Mouse (Mus musculus) limb, embryonic 10.5 days (tissue): Measurements from ENCODE around the gene Trmt44. TPM values are rescaled to one million over a fixed set of nuclear protein-coding genes. Genes with fewer than 3 reads are reported as not detected.

ENCODE experiments used
- DNase-seq: peaks from one replicate; pipeline ENCODE4 v3.0.0-alpha.2; 2017; ENCODE audit warnings: low spot score
- H3K27ac ChIP-seq: fragments of 300-500 bp; sonication (generic); 2 replicates; pipeline ENCODE4 v1.5.1; 2016; ENCODE audit warnings: mild to moderate bottlenecking
- H3K27me3 ChIP-seq: fragments of 300-500 bp; sonication (generic); 2 replicates; pipeline ENCODE4 v1.6.1; 2016; ENCODE audit warnings: low read depth, mild to moderate bottlenecking; ENCODE audit not compliant: poor library complexity, severe bottlenecking
- H3K36me3 ChIP-seq: fragments of 300-500 bp; sonication (generic); 2 replicates; pipeline ENCODE4 v1.6.1; 2016; ENCODE audit warnings: mild to moderate bottlenecking, moderate library complexity
- H3K4me1 ChIP-seq: fragments of 300-500 bp; sonication (generic); 2 replicates; pipeline ENCODE4 v1.6.1; 2016
- H3K4me3 ChIP-seq: fragments of 300-500 bp; sonication (generic); 2 replicates; pipeline ENCODE4 v1.5.1; 2016; ENCODE audit warnings: mild to moderate bottlenecking, moderate library complexity
- H3K9me3 ChIP-seq: fragments of 300-500 bp; sonication (generic); replicated peaks from 2 replicates; pipeline ENCODE4 v1.6.1; 2016; ENCODE audit warnings: mild to moderate bottlenecking
- WGBS: fragments of 180-500 bp; shearing (Covaris S2); methylation state at CpG from one replicate; pipeline ENCODE4 v1.1.7; 2016; 5-methylcytosine and 5-hydroxymethylcytosine counted together
- polyA plus RNA-seq: library from polyadenylated mRNA; unstranded; fragments of >200 nt; fragmentation: Nextera tagmentation; extraction: Ambion mirVana; gene quantifications from 2 replicates; pipeline ENCODE4 v1.2.1, GENCODE M21; 2016

Trmt44 gene
- polyA plus RNA-seq, 1 experiment from 2014 or later = 10.6 TPM

DNA sequence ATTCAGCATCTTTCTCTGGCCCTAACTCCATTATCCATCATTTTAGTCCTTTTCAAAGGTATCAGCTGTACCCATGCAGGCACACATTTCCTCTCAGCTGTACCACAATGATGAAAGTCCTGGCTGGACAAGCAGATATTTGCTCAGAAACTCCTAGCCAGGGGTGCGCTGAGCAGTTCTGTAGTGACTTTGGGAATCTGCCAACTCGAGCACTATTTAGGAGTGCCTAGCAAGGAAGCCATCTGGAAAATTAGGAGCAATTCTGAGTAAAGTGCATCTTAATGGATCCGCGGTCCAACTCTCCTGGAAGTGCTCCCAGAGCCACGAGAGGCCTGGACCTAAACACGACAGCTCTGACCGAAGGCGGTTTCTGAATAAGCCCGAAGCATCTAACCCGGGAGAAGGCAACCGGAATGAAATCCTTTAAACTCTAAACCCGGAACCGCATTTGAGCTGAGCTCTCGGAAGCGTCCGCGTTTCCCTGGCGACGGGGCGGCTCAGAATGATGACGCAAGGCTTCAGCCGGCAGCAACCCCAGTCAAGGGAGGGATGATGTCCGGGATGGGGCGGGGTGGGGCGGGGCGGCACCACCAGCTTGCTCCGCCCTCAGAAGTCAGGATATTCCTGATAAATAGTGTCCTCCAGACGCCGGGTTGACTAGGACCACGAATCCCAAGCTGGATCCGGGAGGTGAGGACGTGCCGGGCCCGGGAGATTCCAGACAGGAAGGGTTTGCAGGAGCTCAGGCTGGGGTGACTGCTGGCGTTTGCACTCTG lies 7.8 kb upstream of the Trmt44 start, which contains the start of gene Acox3:
Gene Acox3, plus strand, starts transcription at position 596 of the 776 bp plus-strand sequence.
- no peaks in the 10 kb centered on the region for H3K36me3 ChIP-seq
- peak; percentile 94 for DNase-seq
- peaks cover 12% of the 10 kb centered on the region for H3K4me1 ChIP-seq
- 1% methylated on average over 35 of the region's 35 CpGs for WGBS
- H3K27ac ChIP-seq = peak within 1 kb of the TSS; percentile 67
- no peaks in the 10 kb centered on the region for H3K9me3 ChIP-seq
- H3K4me3 ChIP-seq = peak within 1 kb of the TSS; percentile 74
- no peaks in the 10 kb centered on the region for H3K27me3 ChIP-seq

DNA sequence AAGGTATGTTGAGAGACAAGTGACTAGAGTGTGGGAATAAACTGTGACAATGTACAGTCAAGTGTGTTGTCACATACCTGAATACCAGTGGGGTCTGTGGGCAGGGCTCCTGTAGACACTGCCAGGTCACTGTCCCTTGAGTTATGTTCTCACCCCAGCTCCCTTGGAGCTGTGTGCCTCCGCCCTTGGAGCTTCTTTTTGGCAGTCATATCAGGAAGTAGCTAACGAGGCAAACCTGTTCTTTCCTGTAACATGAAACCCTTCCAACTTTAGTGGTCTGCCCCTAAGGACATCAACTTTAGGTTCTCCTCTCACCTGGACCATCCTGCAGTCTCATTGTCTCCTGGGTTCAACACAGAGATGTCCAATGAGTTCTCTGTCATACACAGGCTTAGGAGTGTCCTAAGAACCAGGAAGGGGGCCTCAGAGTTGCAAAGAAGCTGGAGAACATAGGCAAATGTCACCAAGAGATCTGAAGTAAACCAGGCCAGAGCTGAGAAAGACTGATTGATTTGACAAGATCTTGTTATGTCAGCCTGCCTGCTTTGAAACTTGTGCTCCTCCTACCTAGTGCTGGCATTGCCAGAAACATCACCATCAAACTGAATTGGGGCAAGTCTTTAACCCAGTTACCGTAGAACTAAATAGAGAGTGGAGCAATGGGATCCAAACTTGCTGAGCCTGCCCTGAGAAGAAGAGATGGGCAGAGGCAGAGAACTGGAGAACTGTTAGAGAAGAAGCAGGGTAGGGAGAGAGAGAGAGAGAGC lies 5.5 kb upstream of the Trmt44 start:
- Histone ChIP-seq H3K27me3 (no peaks in the 10 kb centered on the region), H3K4me1 (peaks cover 14% of the 10 kb centered on the region), H3K36me3 (no peaks in the 10 kb centered on the region), H3K9me3 (no peaks in the 10 kb centered on the region), H3K4me3 (no peak overlapping the region), H3K27ac (no peak overlapping the region)
- no peak for DNase-seq
- 36% methylated on average over 3 of the region's 3 CpGs for WGBS

DNA sequence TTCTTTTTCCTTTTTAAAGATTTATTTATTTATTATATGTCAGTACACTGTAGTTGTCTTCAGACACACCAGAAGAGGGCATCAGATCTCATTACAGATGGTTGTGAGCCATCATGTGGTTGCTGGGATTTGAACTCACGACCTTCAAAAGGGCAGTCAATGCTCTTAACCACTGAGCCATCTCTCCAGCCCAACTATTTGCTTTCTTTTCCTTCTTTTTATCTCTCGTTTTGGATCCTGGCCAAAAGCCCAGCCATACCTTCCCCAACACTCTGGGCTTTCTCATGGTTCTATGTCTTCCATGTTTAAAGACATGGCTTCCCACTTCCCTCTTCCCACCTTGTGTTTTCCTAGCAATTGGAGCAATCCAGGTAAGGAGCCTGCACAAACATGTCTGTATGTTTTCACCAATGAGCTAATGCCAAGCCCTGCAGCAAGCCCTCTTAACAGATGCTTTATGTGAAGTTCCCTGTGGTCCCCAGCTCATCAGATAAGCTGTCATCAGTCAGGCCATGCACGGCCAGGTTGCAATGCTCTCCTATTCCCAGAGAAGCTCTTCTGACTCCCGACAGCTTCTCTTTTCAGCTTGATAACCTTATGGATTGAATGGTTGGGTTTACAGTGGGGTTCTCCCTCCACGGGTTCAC lies 4.5 kb upstream of the Trmt44 start:
- no peak overlapping the region for H3K4me3 ChIP-seq
- peaks cover 17% of the 10 kb centered on the region for H3K4me1 ChIP-seq
- 59% methylated on average over 5 of the region's 5 CpGs for WGBS
- no peak overlapping the region for H3K27ac ChIP-seq
- H3K27me3 ChIP-seq = no peaks in the 10 kb centered on the region
- no peak for DNase-seq
- no peaks in the 10 kb centered on the region for H3K36me3 ChIP-seq
- no peaks in the 10 kb centered on the region for H3K9me3 ChIP-seq

DNA sequence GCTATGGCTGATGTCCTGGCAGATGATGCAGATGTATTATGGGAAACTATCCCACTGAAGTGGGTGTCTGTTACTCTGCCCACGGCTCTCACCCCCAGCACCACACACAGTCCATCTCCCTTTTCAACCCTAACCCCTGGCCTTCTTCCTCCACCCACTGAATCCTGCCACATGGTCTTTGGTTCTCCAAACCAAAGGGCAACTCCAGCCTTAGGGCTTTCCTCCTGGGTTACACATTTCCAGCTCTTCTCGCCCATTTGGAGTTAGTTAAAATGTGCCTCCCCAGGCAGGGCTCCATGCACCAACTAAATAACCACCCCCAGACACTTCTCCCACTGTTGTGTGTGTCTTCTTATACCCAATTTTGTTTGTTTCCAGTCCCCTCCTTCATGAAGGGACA lies 3.5 kb upstream of the Trmt44 start:
- no peaks in the 10 kb centered on the region for H3K27me3 ChIP-seq
- H3K4me1 ChIP-seq = peaks cover 19% of the 10 kb centered on the region
- no peak overlapping the region for H3K27ac ChIP-seq
- no peak overlapping the region for H3K4me3 ChIP-seq
- H3K9me3 ChIP-seq = no peaks in the 10 kb centered on the region
- DNase-seq = no peak
- peaks cover 4% of the 10 kb centered on the region for H3K36me3 ChIP-seq
- WGBS = 74% methylated on average over 2 of the region's 2 CpGs

DNA sequence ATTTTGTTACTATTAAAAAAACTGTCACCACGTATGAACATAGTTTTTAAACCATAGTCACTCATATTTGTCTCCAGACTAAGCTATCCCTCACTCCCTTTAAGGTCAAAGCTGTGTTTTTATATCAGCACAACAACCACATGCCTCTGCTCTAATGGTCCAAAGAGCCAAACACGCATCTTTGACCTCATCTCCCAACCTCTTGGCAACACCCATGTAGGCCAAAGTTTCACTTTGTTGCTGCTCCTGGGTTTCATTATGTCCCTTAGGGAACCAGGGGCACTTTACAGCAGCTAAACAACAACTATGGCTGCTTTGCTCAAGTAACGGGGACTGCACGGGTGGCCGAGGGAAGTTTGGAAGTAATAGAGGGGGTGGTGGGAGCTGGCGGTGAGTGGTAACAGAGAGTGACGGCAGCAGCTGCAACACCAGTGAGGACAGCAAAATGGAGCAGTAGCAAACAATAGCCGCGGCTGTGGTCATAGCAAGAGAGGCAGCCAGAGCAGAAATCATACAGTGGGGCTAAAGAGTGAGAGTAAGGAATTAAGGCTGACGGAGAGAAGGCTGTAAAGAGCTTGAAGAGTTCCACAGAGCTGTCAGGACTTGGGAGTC lies 1.6 kb upstream of the Trmt44 start:
- Histone ChIP-seq H3K4me3 (no peak overlapping the region), H3K4me1 (peaks cover 12% of the 10 kb centered on the region), H3K27me3 (no peaks in the 10 kb centered on the region), H3K9me3 (no peaks in the 10 kb centered on the region), H3K27ac (no peak overlapping the region), H3K36me3 (peaks cover 21% of the 10 kb centered on the region)
- DNase-seq = no peak
- 89% methylated on average over 10 of the region's 10 CpGs for WGBS

DNA sequence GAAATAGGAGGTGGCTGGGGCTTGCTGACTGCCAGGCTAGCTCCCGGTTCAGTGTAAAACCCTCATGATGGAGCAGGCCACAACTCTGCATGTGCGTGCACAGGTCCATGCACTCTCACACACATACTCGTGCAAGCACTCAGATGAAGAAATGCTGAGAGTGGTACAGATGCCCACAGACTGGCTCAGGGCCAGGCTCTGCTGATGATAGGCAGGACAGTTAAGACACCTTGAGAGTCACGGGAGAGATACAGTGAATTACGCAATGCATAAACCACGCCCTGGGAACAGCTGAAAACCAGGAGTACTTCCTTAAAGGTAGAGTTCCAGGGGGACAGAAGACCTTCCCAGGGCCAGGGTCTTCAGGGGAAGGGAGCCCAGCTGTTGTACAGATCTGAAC lies 3.3 kb downstream of the Trmt44 start:
- H3K4me1 ChIP-seq = peaks cover 12% of the 10 kb centered on the region
- WGBS = 92% methylated on average over 6 of the region's 6 CpGs
- H3K4me3 ChIP-seq = no peak overlapping the region
- peaks cover 71% of the 10 kb centered on the region for H3K36me3 ChIP-seq
- no peak for DNase-seq
- H3K9me3 ChIP-seq = no peaks in the 10 kb centered on the region
- no peaks in the 10 kb centered on the region for H3K27me3 ChIP-seq
- no peak overlapping the region for H3K27ac ChIP-seq

DNA sequence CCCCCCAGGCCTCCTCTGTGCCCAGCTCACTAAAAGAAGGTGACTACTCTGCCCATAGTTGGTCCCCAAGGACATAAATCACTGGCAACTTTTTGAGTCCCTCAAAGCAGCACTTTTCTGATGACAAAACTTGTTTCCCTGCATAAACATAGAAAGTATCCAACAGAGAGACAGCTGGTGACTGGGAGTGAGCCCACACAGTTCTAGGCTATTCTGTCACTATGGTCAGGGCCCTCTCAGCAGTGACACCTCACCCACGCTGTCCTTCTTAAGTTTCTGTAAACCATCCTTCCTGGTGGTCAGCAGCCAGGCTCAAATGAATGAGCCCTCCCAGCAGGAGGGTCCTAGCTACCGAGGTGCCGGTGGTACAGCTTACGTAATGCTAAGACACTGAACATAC lies 8.2 kb downstream of the Trmt44 start:
- Histone ChIP-seq H3K9me3 (no peaks in the 10 kb centered on the region), H3K4me1 (no peaks in the 10 kb centered on the region), H3K27ac (no peak overlapping the region), H3K4me3 (no peak overlapping the region), H3K27me3 (no peaks in the 10 kb centered on the region), H3K36me3 (peaks cover 100% of the 10 kb centered on the region)
- no peak for DNase-seq
- 90% methylated on average over 4 of the region's 4 CpGs for WGBS

DNA sequence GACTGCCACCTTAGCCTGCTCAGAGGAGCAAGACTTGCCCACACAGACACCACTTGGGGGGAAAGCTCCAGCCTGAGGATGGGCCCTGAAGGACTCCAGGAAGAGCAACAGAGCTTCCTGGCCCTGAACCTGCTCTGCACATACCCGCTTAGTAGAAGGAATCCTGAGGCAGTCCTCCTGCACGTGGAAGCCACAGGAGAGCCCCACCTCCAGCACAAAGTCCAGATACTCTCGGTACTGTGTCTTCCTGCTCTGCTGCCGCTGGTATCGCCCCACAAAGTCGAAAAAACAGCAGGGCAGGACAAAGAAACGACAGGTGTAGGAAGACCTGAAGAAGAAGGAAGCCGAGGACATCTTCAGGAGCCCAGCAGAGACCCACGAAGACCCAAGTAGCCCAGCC lies 9.7 kb downstream of the Trmt44 start:
- Histone ChIP-seq H3K27me3 (no peaks in the 10 kb centered on the region), H3K4me1 (no peaks in the 10 kb centered on the region), H3K4me3 (no peak overlapping the region), H3K36me3 (peaks cover 99% of the 10 kb centered on the region), H3K9me3 (no peaks in the 10 kb centered on the region), H3K27ac (no peak overlapping the region)
- WGBS = 87% methylated on average over 9 of the region's 9 CpGs
- DNase-seq = no peak

DNA sequence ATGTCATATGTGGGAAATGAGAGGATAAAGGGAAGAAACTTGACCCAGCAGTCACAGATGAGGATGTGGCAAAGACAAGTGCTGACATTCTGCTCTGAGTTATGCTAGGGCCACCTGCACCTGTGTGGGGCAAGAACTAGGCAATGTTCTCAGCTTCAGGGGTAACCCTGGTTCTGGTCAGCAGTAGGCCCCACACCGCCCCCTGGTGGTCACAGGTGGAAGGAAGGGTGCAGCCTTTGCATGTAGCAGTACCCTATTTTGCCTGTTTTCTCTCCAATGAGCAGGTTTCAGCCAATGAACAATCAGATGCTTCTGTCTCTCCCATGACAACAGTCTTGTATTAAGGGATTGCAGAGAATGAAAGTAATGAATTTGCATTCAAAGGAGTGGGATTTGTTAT lies 11.4 kb downstream of the Trmt44 start:
- peak; percentile 90 for DNase-seq
- no peaks in the 10 kb centered on the region for H3K9me3 ChIP-seq
- WGBS = 0% methylated on average over 1 of the region's 1 CpGs
- no peak overlapping the region for H3K27ac ChIP-seq
- no peaks in the 10 kb centered on the region for H3K4me1 ChIP-seq
- no peak overlapping the region for H3K4me3 ChIP-seq
- peaks cover 99% of the 10 kb centered on the region for H3K36me3 ChIP-seq
- no peaks in the 10 kb centered on the region for H3K27me3 ChIP-seq

DNA sequence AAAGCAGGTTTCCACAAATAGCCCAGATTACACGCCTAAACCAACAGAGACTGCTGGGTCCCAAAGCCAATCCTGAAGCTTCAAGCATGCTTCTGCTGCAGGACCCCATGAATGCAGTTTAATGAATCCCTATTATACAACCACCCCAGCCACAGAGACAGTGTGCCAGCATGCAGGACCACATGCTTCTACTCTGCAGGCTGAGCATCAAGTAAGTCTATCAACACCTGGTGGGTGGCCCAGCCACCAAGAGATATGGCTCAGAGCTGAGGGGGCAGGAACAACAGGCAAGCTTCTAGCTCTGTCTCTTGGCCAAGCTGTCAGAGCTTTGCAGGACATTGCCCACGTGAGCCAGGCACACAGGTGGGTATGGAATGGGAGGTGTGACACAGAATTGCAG lies 12.3 kb downstream of the Trmt44 start:
- Histone ChIP-seq H3K4me1 (no peaks in the 10 kb centered on the region), H3K4me3 (no peak overlapping the region), H3K27ac (no peak overlapping the region), H3K27me3 (no peaks in the 10 kb centered on the region), H3K36me3 (peaks cover 99% of the 10 kb centered on the region), H3K9me3 (no peaks in the 10 kb centered on the region)
- no peak for DNase-seq
- 88% methylated on average over 2 of the region's 2 CpGs for WGBS

DNA sequence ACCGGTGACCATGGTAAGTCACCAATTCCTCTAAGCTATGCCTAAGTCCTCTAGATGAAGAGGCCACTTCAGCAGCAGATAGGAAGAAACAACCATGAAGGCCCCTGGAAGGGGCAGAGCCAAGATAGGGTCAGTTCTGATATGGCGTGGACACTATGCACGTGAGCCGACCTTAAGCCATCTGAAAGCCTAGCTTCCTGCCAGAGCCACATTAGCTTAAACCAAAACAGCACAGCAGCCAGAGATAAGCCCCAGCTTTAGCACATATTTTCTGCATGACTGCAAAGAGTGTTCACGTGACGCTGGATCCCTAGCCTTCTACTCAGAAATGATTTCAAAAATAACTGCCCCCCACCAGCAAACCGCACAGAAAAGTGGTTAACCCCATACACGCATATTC lies 15.4 kb downstream of the Trmt44 start:
- no peak for DNase-seq
- H3K36me3 ChIP-seq = peaks cover 96% of the 10 kb centered on the region
- 94% methylated on average over 8 of the region's 8 CpGs for WGBS

DNA sequence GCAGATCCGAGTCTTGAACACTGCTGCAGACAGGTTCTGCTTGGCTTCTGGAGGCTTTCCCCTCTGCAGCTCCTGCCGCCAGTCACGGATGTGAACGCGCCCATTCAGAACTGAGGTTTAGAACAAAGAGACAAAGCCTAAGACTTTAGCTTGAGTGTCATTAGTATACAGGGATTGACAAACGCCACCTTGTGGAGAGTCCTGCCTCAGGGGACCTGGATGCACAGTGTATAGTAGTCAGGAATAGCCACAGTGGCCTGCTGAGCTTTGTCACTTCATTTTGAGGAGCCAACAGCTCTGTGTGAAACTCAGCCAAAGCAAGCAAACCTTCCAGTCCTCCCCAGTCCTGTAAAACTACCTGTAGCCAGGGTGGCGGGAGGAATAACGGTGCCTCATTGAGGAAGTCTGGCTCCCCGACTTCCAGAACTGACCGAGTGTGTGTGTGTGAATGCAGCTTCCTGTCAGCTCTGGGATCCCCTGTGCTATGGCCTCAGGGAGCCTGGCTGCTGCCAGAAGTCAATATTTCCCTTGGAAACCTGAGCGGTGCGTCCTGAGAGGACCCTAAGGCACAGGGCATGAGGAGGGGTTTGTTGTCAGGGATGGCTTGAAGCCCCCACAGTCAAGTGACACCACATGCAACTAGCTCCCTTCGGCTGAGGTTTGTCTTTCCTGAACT lies 16.8 kb downstream of the Trmt44 start:
- no peaks in the 10 kb centered on the region for H3K27me3 ChIP-seq
- H3K27ac ChIP-seq = no peak overlapping the region
- no peak for DNase-seq
- WGBS = 82% methylated on average over 13 of the region's 13 CpGs
- no peak overlapping the region for H3K4me3 ChIP-seq
- no peaks in the 10 kb centered on the region for H3K4me1 ChIP-seq
- H3K36me3 ChIP-seq = peaks cover 88% of the 10 kb centered on the region
- H3K9me3 ChIP-seq = no peaks in the 10 kb centered on the region

More for the DNA sequence above, 15.4 kb downstream of the Trmt44 start:
- Histone ChIP-seq H3K4me3 (no peak overlapping the region), H3K4me1 (no peaks in the 10 kb centered on the region), H3K27ac (no peak overlapping the region), H3K9me3 (no peaks in the 10 kb centered on the region), H3K27me3 (no peaks in the 10 kb centered on the region)
